Mouse (Mus musculus) ES-E14 (cell line): Measurements from ENCODE around the gene Jag1. TPM values are rescaled to one million over a fixed set of nuclear protein-coding genes. Genes with fewer than 3 reads are reported as not detected.

Source experiments
- DNase-seq: peaks from one replicate; pipeline ENCODE4 v3.0.0-alpha.2; 2013; ENCODE audit warnings: low read depth, low spot score
- H3K27ac ChIP-seq: 2 replicates; pipeline ENCODE4 v1.5.1; 2012; ENCODE audit warnings: low read depth, mild to moderate bottlenecking, low read length, moderate library complexity, mixed read lengths; ENCODE audit not compliant: poor library complexity, insufficient read depth, severe bottlenecking
- H3K36me3 ChIP-seq: 2 replicates; pipeline ENCODE4 v1.6.1; 2012; ENCODE audit warnings: mild to moderate bottlenecking, low read length, moderate library complexity, mixed read lengths; ENCODE audit not compliant: control insufficient read depth, poor library complexity, insufficient read depth, severe bottlenecking
- H3K4me1 ChIP-seq, 2 experiments: fragments of 150-350 bp in 1 of 2; sonication (generic) in 1 of 2; 2 replicates each; pipeline ENCODE4 v1.6.1; 2012; ENCODE audit warnings: low read length in 2 of 2, mild to moderate bottlenecking in 1 of 2, mixed read lengths in 1 of 2; ENCODE audit not compliant: control insufficient read depth in 2 of 2, insufficient read depth in 2 of 2, poor library complexity in 1 of 2
- H3K4me3 ChIP-seq, 2 experiments: fragments of 150-350 bp in 1 of 2; sonication (generic) in 1 of 2; 2 replicates each; pipeline ENCODE4 v1.5.1; 2012; ENCODE audit warnings: low read length in 2 of 2, low read depth in 1 of 2, mild to moderate bottlenecking in 1 of 2, mixed read lengths in 1 of 2; ENCODE audit not compliant: insufficient read depth in 1 of 2, poor library complexity in 1 of 2, severe bottlenecking in 1 of 2
- H3K9ac ChIP-seq: 2 replicates; pipeline ENCODE4 v1.6.1; 2012; ENCODE audit warnings: low read depth, mild to moderate bottlenecking, low read length, mixed read lengths; ENCODE audit not compliant: poor library complexity, insufficient read depth, severe bottlenecking
- H3K9me3 ChIP-seq: fragments of 150-350 bp; sonication (generic); 2 replicates; pipeline ENCODE4 v1.6.1; 2012; ENCODE audit warnings: low read depth, mild to moderate bottlenecking, low read length; ENCODE audit not compliant: control insufficient read depth, insufficient read depth
- CHD2 ChIP-seq: IDR thresholded peaks from 2 replicates; pipeline ENCODE4 v1.6.1; 2014; ENCODE audit warnings: mild to moderate bottlenecking, low read depth, low read length, inconsistent platforms
- HCFC1 ChIP-seq: IDR thresholded peaks from 2 replicates; pipeline ENCODE4 v1.6.1; 2012; ENCODE audit warnings: low read length, inconsistent platforms, borderline replicate concordance; ENCODE audit not compliant: insufficient read depth
- MAFK ChIP-seq: IDR thresholded peaks from 2 replicates; pipeline ENCODE4 v1.6.1; 2014; ENCODE audit warnings: mild to moderate bottlenecking, low read depth, low read length, inconsistent platforms; ENCODE audit not compliant: insufficient read depth
- ZC3H11A ChIP-seq: IDR thresholded peaks from 2 replicates; pipeline ENCODE4 v1.6.1; 2012; ENCODE audit warnings: low read depth, mild to moderate bottlenecking, inconsistent platforms, low read length, borderline replicate concordance
- ZNF384 ChIP-seq: IDR thresholded peaks from 2 replicates; pipeline ENCODE4 v1.6.1; 2012; ENCODE audit warnings: low read depth, low read length, inconsistent platforms
- in situ Hi-C, 2 experiments: fragments of 600-800 bp; cut with MboI; formaldehyde crosslinking; loops; one replicate each; pipeline ENCODE4 v1.15.1; 2025; ENCODE audit warnings: low sequenced_read_pairs in 2 of 2, inconsistent platforms in 1 of 2; ENCODE audit not compliant: unreplicated experiment in 2 of 2
- total RNA-seq: library from RNA; depleted of rRNA; stranded (reverse); fragments of 300-350 nt; gene quantifications from 2 replicates; pipeline ENCODE4 v1.2.3, GENCODE M21; 2012

Jag1 gene
- total RNA-seq, 1 experiment = 32.1 TPM

DNA sequence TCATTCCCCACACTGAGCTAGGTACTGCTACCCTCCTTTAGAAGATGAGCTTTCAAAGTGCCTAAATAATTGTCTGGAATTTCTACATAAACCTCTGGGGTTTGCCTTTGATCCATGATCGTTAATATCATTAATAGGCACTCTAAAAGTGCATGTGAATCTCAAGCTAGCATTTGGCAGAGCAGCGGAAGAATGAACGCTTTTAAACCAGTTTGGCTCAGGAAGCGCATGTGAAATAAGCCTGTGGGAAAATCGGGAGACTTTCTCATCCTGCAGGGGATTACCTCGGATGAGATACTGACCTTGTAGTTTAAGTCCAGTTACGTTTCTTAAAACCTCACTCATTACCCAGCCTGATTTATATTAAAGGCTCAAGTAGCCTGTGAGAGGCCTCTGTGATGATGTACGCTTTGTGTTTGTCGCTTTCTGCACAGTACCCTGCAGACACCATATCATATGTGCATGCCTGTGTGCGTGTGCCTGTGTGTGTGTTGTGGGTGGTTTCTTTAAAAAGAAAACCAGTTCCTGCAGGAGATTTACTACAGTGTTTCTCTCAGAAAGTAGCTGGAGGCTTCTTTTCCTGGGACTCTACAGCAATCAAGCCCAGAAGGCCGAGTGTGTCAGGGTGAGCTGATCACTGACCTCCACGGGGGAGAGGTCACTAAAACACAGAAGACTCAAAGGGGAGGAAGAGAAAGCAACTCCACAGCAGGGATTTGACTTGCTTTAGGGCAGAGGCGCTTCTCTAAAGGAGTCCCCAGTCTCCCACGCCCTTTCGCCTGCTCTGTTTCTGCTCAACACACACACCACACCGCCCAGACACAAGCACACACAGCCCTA lies 42.8 kb downstream of the Jag1 start:
- Histone ChIP-seq H3K9me3 (no peaks in the 10 kb centered on the region), H3K27ac (no peak overlapping the region), H3K9ac (no peak overlapping the region), H3K4me3 (no peak overlapping the region), H3K36me3 (no peaks in the 10 kb centered on the region), H3K4me1 (0 out of 4 replicates have a peak, but pooled peaks cover 0 to 2% of the 10 kb centered on the region in 2 experiments)
- in situ Hi-C loops = no loop called here
- DNase-seq = no peak
- TF ChIP-seq HCFC1 = no peak
- TF ChIP-seq MAFK = no peak
- TF ChIP-seq ZC3H11A = no peak
- no peak for TF ChIP-seq CHD2
- no peak for TF ChIP-seq ZNF384

DNA sequence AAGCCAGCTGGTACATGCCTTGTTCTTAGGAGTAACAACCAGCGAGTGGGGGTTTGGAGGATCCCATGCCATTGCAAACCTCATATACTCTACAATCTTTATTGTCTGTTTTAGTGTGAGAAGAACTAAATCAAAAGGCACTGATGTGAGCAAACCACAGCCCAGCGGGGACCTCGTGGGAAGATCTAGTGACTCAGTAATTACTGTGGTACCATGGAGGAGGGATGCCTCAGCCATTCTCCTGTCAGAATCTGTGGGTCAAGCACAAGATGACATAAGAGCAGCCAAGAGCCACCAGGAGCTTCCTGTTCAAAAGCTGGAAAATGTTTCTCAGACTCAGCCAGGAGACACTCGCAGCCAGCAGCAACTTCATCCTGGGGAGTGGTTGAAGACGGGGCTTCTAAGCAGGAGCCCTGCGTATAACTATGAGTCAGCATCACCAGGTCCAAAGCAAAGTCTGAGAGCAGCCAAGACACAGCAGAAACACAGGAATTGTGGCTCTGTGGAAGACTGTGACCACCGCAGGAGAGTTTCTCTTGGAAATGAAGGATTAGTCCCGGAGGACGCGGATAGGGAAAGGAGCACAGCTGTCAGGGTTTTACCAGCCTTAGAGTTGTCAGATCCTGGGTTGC lies 48.8 kb downstream of the Jag1 start:
- no peak for TF ChIP-seq ZC3H11A
- no peak for TF ChIP-seq MAFK
- TF ChIP-seq HCFC1 = no peak
- no peak for TF ChIP-seq ZNF384
- no peak for TF ChIP-seq CHD2
- DNase-seq = no peak

DNA sequence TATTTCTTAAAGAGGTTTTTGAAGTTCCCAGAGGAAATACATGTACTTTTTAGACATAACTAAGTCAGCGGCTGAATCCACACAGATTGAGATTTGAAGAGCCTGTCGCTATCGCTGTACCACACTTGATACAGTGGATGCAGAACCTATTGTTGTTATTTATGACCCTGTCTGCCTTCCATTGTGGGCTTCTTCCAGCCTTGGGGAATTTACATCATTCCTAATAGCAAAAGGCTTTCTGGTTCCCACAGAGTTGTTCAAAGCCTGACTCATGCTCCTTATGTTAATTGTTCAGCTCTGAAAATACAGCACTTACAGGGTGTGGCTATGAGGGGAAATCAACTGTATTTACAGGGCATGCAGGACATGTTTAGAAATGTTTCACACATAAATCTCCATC lies 51.9 kb downstream of the Jag1 start:
- TF ChIP-seq ZC3H11A = no peak
- TF ChIP-seq HCFC1 = no peak
- no peak for TF ChIP-seq CHD2
- TF ChIP-seq MAFK = no peak
- no peak for TF ChIP-seq ZNF384
- Histone ChIP-seq H3K27ac (no peak overlapping the region), H3K4me1 (no peaks in the 10 kb centered on the region), H3K9me3 (no peaks in the 10 kb centered on the region), H3K36me3 (no peaks in the 10 kb centered on the region; the same call in 1 of the 2 replicates), H3K4me3 (no peak overlapping the region), H3K9ac (no peak overlapping the region)
- no peak for DNase-seq
- in situ Hi-C loops = no loop called here

More for the DNA sequence above, 48.8 kb downstream of the Jag1 start:
- Histone ChIP-seq H3K4me3 (no peak overlapping the region), H3K27ac (no peak overlapping the region), H3K9ac (no peak overlapping the region), H3K9me3 (no peaks in the 10 kb centered on the region), H3K36me3 (no peaks in the 10 kb centered on the region; the same call in 1 of the 2 replicates), H3K4me1 (no peaks in the 10 kb centered on the region)
- in situ Hi-C loops = no loop called here

DNA sequence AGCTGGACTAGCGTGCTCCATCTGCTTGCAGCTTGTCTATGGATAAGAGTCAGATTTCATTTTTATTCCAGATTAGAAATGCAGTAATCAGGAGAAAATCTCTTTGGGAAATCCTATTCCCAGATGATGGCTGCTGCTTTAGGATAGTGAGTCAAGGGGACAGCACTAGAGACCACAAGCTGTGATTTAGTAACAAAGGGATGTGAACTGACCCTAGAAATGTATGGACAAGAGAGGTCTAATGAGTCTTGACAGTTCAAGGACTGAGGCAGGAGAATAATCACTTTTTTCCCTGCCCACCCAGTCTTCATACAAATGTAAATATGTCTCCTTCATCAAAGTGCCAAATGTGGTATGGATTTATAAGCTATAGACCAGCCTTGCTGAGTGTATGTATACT lies 52.6 kb downstream of the Jag1 start:
- Histone ChIP-seq H3K9ac (no peak overlapping the region), H3K27ac (no peak overlapping the region), H3K4me3 (no peak overlapping the region), H3K36me3 (no peaks in the 10 kb centered on the region; the same call in 1 of the 2 replicates), H3K4me1 (no peaks in the 10 kb centered on the region), H3K9me3 (no peaks in the 10 kb centered on the region)
- no peak for DNase-seq
- TF ChIP-seq ZC3H11A = no peak
- TF ChIP-seq CHD2 = no peak
- no peak for TF ChIP-seq ZNF384
- no peak for TF ChIP-seq MAFK
- no peak for TF ChIP-seq HCFC1
- in situ Hi-C loops = no loop called here
